Mouse (Mus musculus) small intestine, adult 2 months (tissue): ENCODE measurements around the gene Atf7. TPM values are rescaled to one million over a fixed set of nuclear protein-coding genes. Genes with fewer than 3 reads are reported as not detected.
A peak's percentile ranks its signal among the peaks of the same experiment; 100 is the strongest.

Experiments
- H3K27ac ChIP-seq: fragments of 200-500 bp; 2 replicates; pipeline ENCODE4 v1.5.1; 2012; ENCODE audit warnings: low read depth, low read length, control low read depth, inconsistent platforms; ENCODE audit not compliant: insufficient read depth
- H3K27me3 ChIP-seq: fragments of 200-500 bp; 2 replicates; pipeline ENCODE4 v1.6.1; 2012; ENCODE audit warnings: mild to moderate bottlenecking, moderate library complexity, low read length, inconsistent platforms; ENCODE audit not compliant: control insufficient read depth, insufficient read depth
- H3K36me3 ChIP-seq: fragments of 200-500 bp; 2 replicates; pipeline ENCODE4 v1.6.1; 2012; ENCODE audit warnings: mild to moderate bottlenecking, low read length, control low read depth, inconsistent platforms; ENCODE audit not compliant: control insufficient read depth, insufficient read depth
- H3K4me1 ChIP-seq: fragments of 200-500 bp; 2 replicates; pipeline ENCODE4 v1.6.1; 2012; ENCODE audit warnings: low read length, inconsistent platforms, mixed read lengths; ENCODE audit not compliant: control insufficient read depth, insufficient read depth, insufficient read length
- H3K4me3 ChIP-seq: fragments of 200-500 bp; 2 replicates; pipeline ENCODE4 v1.5.1; 2012; ENCODE audit warnings: low read depth, mild to moderate bottlenecking, control low read depth, inconsistent platforms, low read length, moderate library complexity
- CTCF ChIP-seq: fragments of 200-500 bp; IDR thresholded peaks from 2 replicates; pipeline ENCODE4 v1.5.1; 2012; ENCODE audit warnings: low read depth, mild to moderate bottlenecking, control low read depth, inconsistent platforms, low read length, moderate library complexity, mixed read lengths; ENCODE audit not compliant: insufficient replicate concordance, insufficient read length; ENCODE audit errors: extremely low read depth
- POLR2A ChIP-seq: fragments of 200-500 bp; IDR thresholded peaks from 2 replicates; pipeline ENCODE4 v1.6.1; 2012; ENCODE audit warnings: low read depth, mild to moderate bottlenecking, control low read depth, inconsistent platforms, low read length, moderate library complexity
- WGBS: fragments of 180-500 bp; shearing (Covaris S2); methylation state at CpG from one replicate; pipeline ENCODE4 v1.1.7; 2018; 5-methylcytosine and 5-hydroxymethylcytosine counted together
- polyA plus RNA-seq: library from polyadenylated mRNA; depleted of rRNA; stranded (reverse); fragments of >200 nt; gene quantifications from 2 replicates; pipeline ENCODE4 v1.2.3, GENCODE M21; 2012

Atf7 gene
- polyA plus RNA-seq, 1 experiment: 38.6 TPM

DNA sequence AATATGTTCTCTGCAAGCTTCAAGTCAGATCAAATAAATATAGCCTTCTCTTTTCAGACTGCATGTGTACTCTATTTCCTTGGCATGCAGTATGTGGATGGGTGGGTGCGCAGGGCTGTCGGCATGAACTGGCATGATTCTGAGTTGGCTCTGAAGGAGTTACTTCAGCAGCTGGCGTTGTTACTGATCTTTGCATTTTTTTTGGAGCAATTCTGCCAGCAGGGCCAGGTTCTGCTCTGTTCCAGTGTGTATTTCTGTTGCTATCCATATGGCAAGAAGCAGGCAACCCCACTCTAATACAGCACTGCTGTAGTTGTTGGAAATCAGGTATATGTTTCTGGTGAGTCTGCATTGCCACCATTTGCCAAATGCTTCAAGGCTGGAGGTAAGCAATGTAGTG is 10.6 kb upstream of the Atf7 start:
- no peak for TF ChIP-seq CTCF
- TF ChIP-seq POLR2A: no peak
- no peaks in the 10 kb centered on the region for H3K36me3 ChIP-seq
- no peaks in the 10 kb centered on the region for H3K4me1 ChIP-seq
- no peak overlapping the region for H3K4me3 ChIP-seq
- no peaks in the 10 kb centered on the region for H3K27me3 ChIP-seq
- WGBS: 88% methylated on average over 3 of the region's 3 CpGs
- no peak overlapping the region for H3K27ac ChIP-seq

DNA sequence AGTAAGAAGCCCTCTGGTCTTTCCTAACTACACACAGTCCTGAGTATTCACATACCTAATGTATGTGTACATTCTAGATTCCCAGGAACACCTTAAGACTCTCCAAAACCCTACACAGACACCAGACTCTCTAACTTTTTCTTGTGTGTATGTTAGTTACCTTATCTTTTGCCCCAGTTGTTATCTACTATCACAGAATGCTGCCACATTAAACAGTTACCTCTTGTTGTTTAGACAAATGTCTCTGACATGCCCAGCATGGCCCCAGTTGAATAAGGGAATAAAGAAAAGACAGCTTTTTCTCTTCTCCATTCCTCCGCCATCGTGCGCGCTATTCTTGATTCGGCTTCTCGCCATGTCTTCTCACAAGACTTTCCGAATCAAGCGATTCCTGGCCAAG is 9.4 kb upstream of the Atf7 start:
- H3K4me3 ChIP-seq: no peak overlapping the region
- H3K27me3 ChIP-seq: no peaks in the 10 kb centered on the region
- H3K4me1 ChIP-seq: no peaks in the 10 kb centered on the region
- TF ChIP-seq POLR2A (no peak), CTCF (no peak)
- no peaks in the 10 kb centered on the region for H3K36me3 ChIP-seq
- H3K27ac ChIP-seq: no peak overlapping the region
- 92% methylated on average over 8 of the region's 8 CpGs for WGBS

DNA sequence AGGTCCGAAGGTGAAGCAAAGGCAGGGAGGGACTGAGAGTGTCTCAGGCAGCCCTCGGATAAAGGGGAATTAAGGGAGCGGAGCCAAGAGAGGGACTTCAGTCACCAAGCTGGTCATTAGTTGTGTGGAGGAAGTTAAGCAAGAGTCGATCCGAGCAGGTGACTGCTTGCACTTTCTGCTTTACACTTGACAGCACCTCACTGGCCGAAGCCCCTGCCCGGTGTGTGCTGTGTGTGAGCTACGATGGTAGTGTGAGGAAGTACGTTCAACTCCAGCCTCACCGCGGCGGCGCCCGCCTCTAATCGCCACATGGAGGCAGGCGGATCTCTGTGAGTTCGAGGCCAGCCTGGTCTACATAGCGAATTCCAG is 407 bp upstream of the Atf7 start:
- Histone ChIP-seq H3K4me1 (0 out of 2 replicates have a peak, but pooled peaks cover 2% of the 10 kb centered on the region), H3K36me3 (peaks cover 1% of the 10 kb centered on the region; the same call in 1 of the 2 replicates), H3K27me3 (no peaks in the 10 kb centered on the region), H3K4me3 (peak overlapping the region; percentile 78), H3K27ac (peak overlapping the region; percentile 58)
- TF ChIP-seq CTCF: no peak
- TF ChIP-seq POLR2A: no peak
- under 1% methylated on average over 18 of the region's 18 CpGs for WGBS

DNA sequence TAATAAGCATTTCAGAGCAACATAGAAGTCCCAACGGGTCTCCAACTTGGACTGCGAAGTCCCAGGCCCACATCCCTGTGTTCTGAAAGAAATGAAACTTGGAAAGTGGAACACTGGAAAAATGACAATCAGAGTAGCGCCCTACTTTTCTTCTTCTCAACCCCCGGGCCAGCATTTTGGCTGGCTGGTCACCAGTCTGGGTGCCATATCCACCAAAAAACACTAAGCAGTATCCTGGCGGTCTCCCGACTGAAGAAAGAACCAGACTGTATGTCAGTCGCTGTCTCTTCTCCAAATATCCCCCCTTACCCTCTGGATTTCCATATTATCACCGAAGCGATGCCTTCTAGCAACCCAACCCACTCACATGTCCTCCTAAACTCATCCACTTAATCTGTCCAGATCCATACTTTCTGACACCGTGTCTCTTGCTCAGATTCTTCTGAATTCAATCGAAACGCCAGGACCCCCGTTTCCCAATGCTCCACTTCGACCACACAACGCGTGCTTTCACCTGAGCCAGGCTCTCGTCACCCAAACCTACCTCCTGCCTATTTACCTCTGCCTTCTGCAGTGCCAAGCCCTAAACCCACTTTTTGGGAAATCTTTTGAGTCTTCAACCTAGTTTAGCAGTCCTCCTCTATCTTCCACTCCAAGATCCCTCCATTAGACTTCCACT is 834 bp downstream of the Atf7 start:
- WGBS: 1% methylated on average over 17 of the region's 17 CpGs
- peaks cover 1% of the 10 kb centered on the region; the same call in 1 of the 2 replicates for H3K36me3 ChIP-seq
- H3K4me3 ChIP-seq: peak overlapping the region; percentile 78
- no peak for TF ChIP-seq CTCF
- TF ChIP-seq POLR2A: no peak
- H3K4me1 ChIP-seq: 0 out of 2 replicates have a peak, but pooled peaks cover 2% of the 10 kb centered on the region
- no peaks in the 10 kb centered on the region for H3K27me3 ChIP-seq
- peak overlapping the region; percentile 35 for H3K27ac ChIP-seq

DNA sequence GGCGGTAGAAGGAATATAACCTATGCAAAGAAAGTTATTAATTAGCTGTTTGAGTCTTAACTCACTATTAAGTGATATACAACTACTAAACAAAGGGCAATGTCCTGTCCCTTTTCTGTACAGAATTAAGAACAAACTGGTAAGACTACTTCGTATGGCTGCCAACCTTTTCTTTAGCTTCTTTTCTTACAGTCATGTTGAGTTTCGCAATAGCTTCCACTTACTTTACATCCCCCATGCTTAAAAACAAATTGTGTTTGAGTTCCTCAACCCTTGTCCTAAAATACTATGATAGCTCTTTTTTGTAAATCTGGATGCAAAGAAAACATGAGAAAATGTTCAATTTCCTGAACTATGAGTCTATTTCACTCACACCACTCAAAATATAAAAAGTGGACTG is 2.1 kb downstream of the Atf7 start:
- Histone ChIP-seq H3K27me3 (no peaks in the 10 kb centered on the region), H3K4me1 (0 out of 2 replicates have a peak, but pooled peaks cover 2% of the 10 kb centered on the region), H3K36me3 (peaks cover 3% of the 10 kb centered on the region), H3K27ac (no peak overlapping the region), H3K4me3 (no peak overlapping the region)
- TF ChIP-seq CTCF (no peak), POLR2A (no peak)
- 44% methylated on average over 3 of the region's 3 CpGs for WGBS

DNA sequence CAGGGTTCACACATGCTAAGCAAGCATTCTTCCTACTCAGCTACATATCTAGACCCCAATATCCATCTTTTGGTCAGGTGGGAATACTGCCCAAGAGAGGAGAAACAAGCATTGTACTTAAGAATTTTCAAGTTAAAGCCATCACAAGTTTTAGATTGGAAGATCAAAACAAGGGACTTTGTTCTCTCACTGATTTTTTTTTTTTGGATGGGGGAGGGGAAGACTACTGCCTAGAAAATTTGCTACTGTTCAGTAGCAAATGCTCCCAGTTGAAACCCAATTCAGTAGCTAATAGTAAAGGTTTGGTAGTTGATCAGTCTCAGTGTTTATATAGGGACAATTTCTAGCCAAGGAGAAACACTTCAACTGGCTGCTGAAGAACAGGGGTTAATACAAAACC is 2.7 kb downstream of the Atf7 start:
- Histone ChIP-seq H3K27me3 (no peaks in the 10 kb centered on the region), H3K4me1 (0 out of 2 replicates have a peak, but pooled peaks cover 2% of the 10 kb centered on the region), H3K27ac (no peak overlapping the region), H3K4me3 (no peak overlapping the region), H3K36me3 (peaks cover 3% of the 10 kb centered on the region)
- TF ChIP-seq POLR2A (no peak), CTCF (no peak)

DNA sequence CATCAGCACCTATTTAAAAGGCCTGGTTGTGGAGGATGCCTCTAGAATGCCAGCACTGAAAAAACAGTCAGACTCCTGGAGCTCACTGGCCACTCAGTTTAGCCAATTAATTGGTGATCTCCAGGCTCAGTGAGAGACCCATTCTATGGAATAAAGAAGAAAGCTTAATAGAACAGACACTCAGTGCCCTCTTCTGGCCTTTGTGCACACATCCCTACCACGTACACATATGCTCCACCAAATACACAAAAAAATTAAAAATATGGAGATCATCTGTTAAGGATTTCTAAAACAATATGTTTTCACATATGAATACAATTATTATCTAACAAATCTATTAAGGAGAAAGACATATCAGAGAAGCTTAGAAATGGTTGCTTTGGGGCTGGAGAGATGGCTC is 4.5 kb downstream of the Atf7 start:
- H3K36me3 ChIP-seq: peaks cover 3% of the 10 kb centered on the region
- no peak overlapping the region for H3K4me3 ChIP-seq
- H3K27me3 ChIP-seq: no peaks in the 10 kb centered on the region
- no peak overlapping the region for H3K27ac ChIP-seq
- 0 out of 2 replicates have a peak, but pooled peaks cover under 1% of the 10 kb centered on the region for H3K4me1 ChIP-seq
- 87% methylated on average over 1 of the region's 1 CpGs for WGBS
- TF ChIP-seq POLR2A (no peak), CTCF (no peak)
